Mouse (Mus musculus) left cerebral cortex, postnatal 4 days (tissue): Measurements from ENCODE around the gene Lrrfip2. TPM values are rescaled to one million over a fixed set of nuclear protein-coding genes. Genes with fewer than 3 reads are reported as not detected.
A peak's percentile ranks its signal among the peaks of the same experiment; 100 is the strongest.

ENCODE experiments used
- DNase-seq: peaks from one replicate; pipeline ENCODE4 v3.0.0-alpha.2; 2022
- intact Hi-C: fragments of 180-260 bp; cut with DNase I; formaldehyde crosslinking; loops from one replicate; pipeline ENCODE4 v1.15.1; 2025
- total RNA-seq, 2 experiments: library from RNA; stranded (reverse); gene quantifications; 2 replicates each; pipeline ENCODE4 v1.2.3; 2021

The Lrrfip2 gene
- total RNA-seq = 10 to 100 TPM; 37.9 to 45.8 TPM

GRCm38 (mm10) chr9:111117126-111117642, at the start of gene Lrrfip2:
TSS of gene Lrrfip2 (plus strand) at chr9:111117592.
- DNase-seq = no peak
- intact Hi-C loops = no loop called here

DNA sequence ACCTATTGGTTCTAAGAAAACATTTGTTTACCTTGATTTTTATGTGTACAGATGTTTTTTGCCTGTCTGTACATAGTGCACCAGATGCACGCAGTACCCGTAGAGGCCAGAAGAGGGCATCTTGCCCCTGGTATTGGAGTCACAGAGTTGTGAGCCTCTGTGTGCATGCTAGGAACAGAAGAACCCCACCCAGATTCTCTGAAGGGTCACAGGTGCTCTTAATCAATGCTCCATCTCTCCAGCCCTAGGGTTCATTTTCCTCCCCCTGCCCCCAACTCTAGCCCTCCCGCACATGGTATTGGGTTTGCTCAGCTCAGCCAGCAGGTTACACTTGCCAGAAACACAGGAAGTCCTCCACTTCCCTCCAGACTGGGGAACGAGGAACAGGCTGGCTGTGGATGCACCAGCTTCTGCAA, 46.8 kb upstream of the Lrrfip2 start:
- intact Hi-C loops = no loop called here
- DNase-seq = peak; percentile 49

GRCm38 (mm10) chr9:111072175-111072574, 45.2 kb upstream of the Lrrfip2 start:
- intact Hi-C loops = no loop called here
- peak; percentile 24 for DNase-seq

DNA sequence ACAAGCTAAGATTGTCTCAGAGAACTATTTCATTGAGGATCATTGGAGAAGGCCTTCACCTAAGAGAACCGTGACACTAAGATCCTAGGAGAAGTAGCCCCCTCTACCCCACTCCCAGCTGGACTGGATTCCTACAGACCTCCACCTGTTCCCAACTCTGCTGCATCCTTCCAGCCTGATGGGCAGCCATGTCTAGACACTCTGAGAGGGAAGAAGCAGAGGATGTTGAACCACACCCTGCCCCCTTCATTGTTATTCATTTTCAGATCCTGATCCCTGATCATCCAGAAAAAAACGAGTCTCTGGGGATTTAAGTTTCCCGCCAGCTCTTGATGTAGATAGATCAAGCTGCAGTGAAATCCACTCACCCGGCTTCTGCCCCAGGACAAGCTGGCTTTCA, 44.4 kb upstream of the Lrrfip2 start:
- intact Hi-C loops = no loop called here
- no peak for DNase-seq

DNA sequence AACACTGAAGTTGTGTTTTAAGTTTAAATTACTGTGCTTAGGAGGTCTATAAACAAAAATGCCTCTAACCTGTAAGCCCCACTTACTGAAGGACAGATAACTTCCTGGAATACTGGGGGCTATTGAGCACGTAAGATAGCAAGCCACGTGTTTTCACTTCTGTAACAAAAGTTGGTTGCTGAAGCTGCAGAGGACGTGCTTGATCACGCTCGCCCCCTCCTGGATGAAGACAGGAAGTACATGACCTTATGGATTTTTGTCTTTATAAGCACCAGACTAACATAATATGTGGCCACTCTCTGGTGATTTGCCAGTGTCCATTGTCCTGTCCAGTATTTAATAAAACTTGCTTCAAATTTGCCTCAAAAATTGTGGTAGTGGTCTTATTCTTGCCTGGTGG, 39.6 kb upstream of the Lrrfip2 start:
- intact Hi-C loops = no loop called here
- peak; percentile 9 for DNase-seq

DNA sequence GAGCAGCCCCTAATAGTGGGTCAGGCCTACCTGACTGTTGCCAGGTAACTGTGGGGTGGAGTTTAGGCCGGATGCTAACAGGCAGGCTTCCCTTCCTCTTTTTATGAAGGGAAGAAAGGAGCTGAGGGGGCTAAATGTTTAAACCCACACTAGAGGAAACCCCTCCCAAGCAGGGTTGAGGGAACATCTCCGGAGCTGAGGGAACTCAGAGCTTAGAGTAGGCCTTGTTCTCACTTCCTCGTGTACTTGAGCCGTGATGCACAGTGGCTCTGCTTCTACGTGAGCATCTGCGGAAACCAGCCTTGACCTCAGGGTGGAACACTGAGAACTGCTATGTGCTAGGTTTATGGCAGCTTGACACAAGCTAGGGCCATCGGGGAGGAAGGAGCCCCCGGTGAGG, 36.6 kb upstream of the Lrrfip2 start:
- intact Hi-C loops = no loop called here
- no peak for DNase-seq

DNA sequence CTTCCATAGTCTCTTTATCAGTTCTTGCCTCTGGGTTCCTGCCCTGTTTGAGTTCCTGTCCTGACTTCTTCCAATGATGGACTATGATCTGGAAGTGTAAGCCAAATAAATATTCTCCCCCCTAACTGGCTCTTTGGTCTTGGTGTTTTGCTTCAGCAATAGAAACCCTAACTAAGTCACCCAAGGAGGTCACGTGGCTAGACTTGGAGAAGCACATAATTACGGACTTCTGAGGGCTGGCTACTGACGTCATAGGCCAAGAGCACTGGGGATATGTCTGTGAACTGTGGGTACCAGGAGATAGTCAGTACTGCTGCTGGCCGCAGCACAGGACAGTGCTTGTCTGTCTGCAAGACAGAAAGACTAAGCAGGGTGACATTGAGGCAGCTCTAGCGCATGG, 35.6 kb upstream of the Lrrfip2 start:
- DNase-seq = no peak
- intact Hi-C loops = no loop called here

- intact Hi-C loops = no loop called here
- no peak for DNase-seq
Measured at GRCm38 (mm10) chr9:111085329-111085728, 32.1 kb upstream of the Lrrfip2 start.

GRCm38 (mm10) chr9:111086137-111086536, 31.3 kb upstream of the Lrrfip2 start:
- intact Hi-C loops = no loop called here
- DNase-seq = no peak

GRCm38 (mm10) chr9:111086995-111087606, 30.3 kb upstream of the Lrrfip2 start:
- intact Hi-C loops = no loop called here
- DNase-seq = no peak

- no peak for DNase-seq
- intact Hi-C loops = no loop called here
Measured at GRCm38 (mm10) chr9:111087960-111088359, 29.4 kb upstream of the Lrrfip2 start.

DNA sequence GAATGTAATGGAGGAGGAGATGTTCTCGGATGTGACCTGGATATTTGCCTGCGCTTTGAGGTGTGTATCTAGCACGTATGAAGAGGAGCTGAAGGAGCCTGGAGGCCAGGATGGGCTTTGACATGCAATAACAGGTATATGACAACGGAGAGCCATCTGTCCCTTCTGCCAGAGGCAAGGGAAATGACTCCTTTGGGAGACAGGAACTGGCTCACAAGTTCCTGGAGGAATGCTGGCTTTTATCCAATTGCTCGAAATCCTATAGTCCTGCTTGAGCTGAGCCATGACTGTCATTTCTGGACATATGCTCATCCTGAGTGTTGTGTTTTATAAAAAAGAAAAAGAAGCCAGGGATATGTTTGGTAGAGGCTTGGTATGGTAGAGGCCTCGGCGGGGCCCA, 28.5 kb upstream of the Lrrfip2 start:
- intact Hi-C loops = no loop called here
- DNase-seq = no peak

GRCm38 (mm10) chr9:111092657-111093056, 24.7 kb upstream of the Lrrfip2 start:
- DNase-seq = peak; percentile 64
- intact Hi-C loops = no loop called here

DNA sequence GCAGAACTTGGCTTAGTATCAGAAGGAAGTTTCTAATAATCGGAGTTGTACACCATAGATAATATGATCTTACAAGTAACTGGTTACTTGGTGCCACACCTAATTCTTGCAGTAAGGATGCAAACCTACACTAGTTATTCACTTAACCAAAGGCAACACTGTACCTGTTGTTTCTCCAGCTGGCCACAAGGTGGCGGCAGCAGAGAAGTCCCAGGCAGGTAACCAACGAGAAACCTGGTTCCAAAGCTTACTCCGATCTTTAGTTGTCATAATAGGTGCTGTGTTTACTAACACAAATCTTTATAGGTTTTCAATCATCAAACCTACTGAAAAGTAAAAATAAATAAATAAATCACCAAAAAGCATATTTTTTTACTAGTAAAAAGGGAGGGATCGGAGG, 24.3 kb upstream of the Lrrfip2 start:
- intact Hi-C loops = no loop called here
- DNase-seq = peak; percentile 52

DNA sequence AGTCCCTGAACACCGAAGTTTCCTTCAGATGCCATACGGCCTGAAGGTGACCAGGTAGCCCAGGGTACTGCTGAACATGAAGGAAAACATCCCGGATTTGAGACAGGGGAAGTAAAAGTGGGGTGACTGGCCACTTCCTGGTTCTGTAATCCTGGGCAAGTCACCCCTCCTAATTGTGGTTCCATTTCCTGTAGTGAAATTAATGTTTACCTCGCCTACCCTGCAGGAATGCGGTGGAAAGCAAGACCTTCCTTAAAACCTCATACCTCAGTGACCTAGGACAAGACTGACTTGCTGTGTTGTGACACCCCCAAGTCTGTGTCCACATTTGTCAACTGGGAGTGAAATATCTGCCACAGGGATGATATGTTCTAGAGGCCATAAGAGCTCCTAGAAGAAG, 22.8 kb upstream of the Lrrfip2 start:
- no peak for DNase-seq
- intact Hi-C loops = no loop called here

- intact Hi-C loops = no loop called here
- no peak for DNase-seq
Measured at GRCm38 (mm10) chr9:111095710-111096109, 21.7 kb upstream of the Lrrfip2 start.

- intact Hi-C loops = no loop called here
- no peak for DNase-seq
Measured at GRCm38 (mm10) chr9:111096419-111097326, 20.7 kb upstream of the Lrrfip2 start.

GRCm38 (mm10) chr9:111097543-111097942, 19.8 kb upstream of the Lrrfip2 start:
- no peak for DNase-seq
- intact Hi-C loops = no loop called here

- DNase-seq = no peak
- intact Hi-C loops = no loop called here
Measured at GRCm38 (mm10) chr9:111100406-111100805, 17.0 kb upstream of the Lrrfip2 start.

GRCm38 (mm10) chr9:111103293-111103692, 14.1 kb upstream of the Lrrfip2 start:
- intact Hi-C loops = no loop called here
- no peak for DNase-seq

- no peak for DNase-seq
- intact Hi-C loops = no loop called here
Measured at GRCm38 (mm10) chr9:111103893-111104292, 13.5 kb upstream of the Lrrfip2 start.

GRCm38 (mm10) chr9:111107863-111108262, 9.5 kb upstream of the Lrrfip2 start:
- no peak for DNase-seq
- intact Hi-C loops = no loop called here
